Mouse (Mus musculus) kidney, postnatal 14 days (tissue): ENCODE data around the gene Hck.

Source experiments
- DNase-seq: peaks from one replicate; pipeline ENCODE4 v3.0.0; 2022; ENCODE audit warnings: mixed read lengths

Hck gene

GRCm38 (mm10) chr2:153151926-153152665 lies 43.8 kb downstream of the Hck start:
- DNase-seq: no peak

DNA sequence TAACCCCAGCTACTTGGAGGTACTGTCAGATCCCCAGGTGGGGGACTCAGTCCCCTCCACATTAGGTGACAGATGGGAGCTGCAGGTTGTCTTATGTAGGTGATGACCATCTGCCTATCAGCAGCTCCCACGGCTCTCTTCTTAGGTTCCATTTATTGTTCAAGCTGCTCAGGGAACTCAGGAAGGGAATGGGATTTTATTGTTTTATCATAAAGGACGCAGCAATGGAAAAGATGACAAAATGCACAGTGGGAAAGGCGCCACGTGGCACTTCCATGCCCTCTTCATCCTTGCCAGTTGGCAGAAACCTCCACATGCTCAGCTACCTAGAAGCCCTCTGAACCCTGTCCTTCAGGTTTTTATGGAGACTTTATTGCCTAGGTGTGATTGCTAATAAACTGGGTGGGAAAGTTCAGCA lies 44.8 kb downstream of the Hck start:
- DNase-seq: no peak

- no peak for DNase-seq
Observed at GRCm38 (mm10) chr2:153157270-153157669, 49.0 kb downstream of the Hck start.

GRCm38 (mm10) chr2:153160133-153160532 lies 51.9 kb downstream of the Hck start:
- DNase-seq: no peak

DNA sequence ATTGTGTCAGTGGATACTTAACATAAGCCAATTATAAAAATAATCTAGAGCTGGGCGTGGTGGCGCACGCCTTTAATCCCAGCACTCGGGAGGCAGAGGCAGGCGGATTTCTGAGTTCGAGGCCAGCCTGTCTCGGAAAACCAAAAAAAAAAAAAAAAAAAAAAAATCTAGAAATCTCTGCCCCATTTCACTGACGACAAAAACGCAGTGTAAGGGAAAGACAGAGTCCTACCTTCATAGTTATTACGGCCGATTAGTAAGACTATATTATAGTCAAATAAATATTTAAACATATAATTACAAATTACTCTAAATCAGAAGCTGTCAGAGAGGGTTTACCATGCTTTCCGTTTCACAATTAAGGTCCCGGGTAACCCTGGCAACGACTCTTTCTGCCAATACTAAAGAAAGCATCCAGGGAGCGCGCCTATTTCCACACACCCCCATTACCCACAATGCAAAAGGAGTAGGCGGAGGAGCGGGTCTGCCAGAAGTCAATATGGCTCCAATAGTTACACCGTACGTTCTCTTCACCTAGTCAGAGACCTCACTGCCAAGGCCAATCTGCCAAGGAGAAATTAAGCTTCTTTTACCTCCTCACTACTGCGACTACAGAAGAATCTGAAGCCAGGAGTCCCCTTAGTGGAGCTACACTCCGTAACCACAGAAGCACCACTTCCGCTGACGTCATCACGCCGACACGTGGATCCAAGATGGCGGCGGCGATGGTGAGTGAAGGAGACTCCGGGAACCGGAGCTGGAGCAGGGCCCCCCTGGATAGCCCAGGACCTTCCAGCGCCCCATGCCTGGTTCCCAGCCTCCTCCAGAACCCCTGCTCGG lies 52.8 kb downstream of the Hck start, which contains the start of gene Tm9sf4:
Gene Tm9sf4 (plus strand): TSS at position 460 of the 840 bp plus-strand sequence.
- peak; percentile 92 for DNase-seq

- no peak for DNase-seq
Observed at GRCm38 (mm10) chr2:153161684-153162080, 53.4 kb downstream of the Hck start.

DNA sequence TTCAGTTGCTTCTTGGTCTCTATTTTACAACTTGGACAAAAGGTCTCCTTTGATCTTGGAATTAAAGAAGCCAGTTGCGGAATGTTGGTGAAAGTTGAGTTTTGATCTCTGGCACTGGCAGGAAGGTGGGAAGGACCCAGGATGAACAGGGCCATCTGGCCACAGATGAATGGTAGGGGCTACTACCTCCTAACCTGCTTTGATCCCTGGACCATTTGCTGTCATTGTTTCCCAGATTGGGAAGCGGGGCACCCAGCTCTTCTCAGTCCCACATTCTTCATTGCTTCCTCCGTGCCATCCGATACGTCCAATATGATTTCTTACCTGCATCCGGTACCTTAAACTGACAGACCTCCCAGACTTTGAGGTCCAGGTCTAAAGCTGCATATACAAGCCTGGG lies 58.9 kb downstream of the Hck start:
- DNase-seq: no peak

GRCm38 (mm10) chr2:153168134-153168820 lies 60.0 kb downstream of the Hck start:
- no peak for DNase-seq

DNA sequence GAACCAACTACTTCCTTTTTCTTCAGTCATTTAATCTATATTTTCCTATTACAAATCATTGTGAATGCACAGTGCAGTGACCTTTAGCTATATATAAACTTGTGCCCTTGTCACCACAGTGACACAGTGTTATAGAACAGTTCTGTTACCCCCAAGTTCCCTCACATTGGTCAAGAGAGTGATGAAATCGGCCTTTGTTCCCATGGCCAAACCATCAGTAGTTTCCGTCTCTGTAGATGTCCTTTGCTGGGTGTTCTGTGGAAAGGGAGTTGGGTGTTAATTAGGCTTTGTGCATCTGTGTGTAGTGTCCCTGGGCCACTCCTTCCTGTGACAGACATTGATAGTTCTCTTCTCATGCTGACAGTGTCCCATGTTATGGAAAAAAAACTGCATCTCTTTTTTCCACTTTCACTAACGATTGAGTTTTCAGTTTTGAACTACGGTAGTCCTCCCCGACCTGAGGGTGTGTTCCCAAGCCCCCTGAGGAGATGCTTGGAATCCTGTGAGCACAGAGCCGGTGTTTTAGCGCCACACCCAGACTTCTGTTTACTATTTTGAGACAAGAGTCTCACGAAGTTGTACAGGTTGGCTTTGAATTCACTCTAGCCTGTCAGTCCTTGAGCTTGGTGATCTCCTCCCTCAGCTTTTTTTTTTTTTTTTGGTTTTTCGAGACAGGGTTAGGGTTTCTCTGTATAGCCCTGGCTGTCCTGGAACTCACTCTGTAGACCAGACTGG lies 62.4 kb downstream of the Hck start:
- DNase-seq: no peak

DNA sequence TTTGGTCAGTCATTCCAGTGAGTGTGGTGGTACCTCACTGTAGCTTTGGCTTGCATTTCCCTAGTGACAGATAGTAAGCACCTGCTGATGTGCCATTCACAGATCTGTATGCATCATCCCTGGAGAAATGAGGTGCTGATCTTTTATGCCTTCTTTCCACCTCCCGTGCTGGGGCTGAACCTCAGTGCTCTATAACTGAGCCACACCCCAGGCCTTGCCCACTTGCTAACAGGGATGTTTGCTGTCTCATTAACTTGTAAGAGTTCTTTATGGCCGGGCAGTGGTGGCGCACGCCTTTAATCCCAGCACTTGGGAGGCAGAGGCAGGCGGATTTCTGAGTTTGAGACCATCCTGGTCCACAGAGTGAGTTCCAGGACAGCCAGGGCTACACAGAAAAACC lies 63.7 kb downstream of the Hck start:
- DNase-seq: no peak

DNA sequence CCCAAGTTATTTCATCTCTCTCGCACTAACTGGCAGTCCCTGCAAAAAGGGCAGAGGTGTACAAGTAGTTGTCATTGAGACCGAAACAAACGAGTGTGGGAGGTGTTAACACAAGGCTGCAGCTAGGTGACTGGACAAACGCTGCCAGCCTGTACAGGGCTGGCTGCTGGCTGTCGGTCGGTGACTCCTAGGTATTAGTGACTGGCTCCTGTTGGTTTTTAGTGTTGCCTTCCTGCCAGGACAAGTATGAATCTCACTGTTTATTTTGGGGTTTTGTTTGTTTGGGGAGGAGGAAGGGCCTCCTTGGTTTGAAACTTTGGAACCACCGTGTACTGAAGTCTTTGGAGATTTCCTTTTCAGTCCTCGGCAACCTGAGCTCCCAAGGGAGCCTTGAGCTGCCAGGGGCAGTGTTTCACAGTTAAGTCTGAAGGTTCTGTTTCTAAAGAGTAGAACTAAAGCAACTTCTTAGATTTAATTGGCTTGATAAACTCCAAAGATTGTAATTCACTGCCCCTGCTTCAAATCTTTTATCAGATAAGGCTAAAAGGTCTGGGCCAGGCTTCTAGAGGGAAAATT lies 67.8 kb downstream of the Hck start:
- DNase-seq: no peak

- no peak for DNase-seq
Observed at GRCm38 (mm10) chr2:153177188-153177587, 68.9 kb downstream of the Hck start.

GRCm38 (mm10) chr2:153179126-153179860 lies 71.0 kb downstream of the Hck start:
- peak; percentile 51 for DNase-seq

DNA sequence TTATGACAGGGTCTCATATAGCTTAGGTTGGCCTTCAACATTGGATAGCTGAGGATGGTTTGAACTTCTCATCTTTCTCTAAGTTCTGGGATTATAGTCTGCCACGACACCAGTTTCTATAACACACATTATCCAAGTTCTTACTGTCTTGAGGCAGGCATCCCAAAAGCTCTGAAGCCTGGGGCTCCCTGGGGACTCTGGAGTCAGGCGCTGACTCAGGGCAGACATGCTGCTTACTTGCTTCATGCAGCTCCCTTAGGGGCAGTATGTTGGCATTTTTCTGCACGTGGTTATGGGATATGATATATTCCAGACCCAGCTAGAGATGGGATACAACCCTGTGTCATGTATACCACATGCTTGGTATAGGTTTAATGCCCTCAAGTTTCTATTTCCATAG lies 71.7 kb downstream of the Hck start:
- no peak for DNase-seq

GRCm38 (mm10) chr2:153186176-153186591 lies 77.9 kb downstream of the Hck start:
- no peak for DNase-seq

DNA sequence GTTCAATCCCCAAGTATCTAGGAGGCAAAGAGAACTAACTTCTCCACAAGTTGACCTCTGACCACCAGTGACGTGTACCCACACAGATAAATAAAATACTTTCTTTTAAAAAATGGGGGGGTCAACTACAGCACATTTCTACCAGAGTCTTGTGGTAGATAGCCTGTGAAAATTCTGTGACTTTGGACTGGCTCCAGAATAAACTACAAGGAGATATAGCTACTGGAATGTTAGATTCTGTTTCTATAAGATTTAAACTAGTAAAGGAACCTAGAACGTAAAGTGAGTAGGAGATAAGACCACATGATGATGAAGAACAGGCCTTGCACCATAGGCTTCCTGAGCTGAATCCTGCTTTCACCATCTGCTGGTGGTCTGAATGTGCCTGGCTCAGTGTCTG lies 79.6 kb downstream of the Hck start:
- DNase-seq: no peak

DNA sequence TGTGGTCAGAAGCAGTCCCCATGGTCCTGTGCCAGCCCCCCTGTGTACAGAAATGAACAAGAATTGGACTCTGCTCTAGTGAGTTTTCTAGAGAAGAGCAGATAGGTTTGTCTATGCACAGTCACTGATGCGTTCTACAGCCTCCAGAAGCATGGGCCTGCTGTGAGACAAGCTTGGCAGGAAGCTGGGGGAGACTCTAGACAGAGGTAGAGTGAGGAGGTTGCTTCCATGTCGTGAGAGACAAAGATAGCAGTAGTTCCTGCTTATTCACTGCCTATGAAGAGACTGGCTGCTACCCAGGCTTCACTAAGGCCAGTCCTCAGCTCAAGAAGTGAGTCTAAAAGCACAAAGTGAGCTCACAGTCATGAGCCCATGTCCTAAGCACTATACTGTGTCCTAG lies 83.0 kb downstream of the Hck start:
- no peak for DNase-seq

DNA sequence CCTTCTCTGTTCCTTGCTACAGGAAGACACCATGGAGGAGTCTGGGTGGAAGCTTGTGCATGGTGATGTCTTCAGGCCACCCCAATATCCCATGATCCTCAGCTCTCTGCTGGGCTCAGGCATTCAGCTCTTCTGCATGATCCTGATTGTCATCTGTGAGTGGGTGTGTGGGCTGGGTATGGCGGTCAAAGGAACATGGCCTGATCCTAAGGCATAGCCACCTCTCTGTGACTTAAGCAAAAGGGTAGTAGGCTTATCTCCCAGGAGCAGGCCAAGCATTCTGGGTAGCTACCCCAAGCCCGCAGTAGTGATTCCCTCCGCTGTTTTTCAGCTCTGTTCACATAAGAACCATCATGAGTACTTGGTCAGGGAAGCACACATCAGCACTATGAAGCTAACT lies 86.0 kb downstream of the Hck start:
- no peak for DNase-seq

DNA sequence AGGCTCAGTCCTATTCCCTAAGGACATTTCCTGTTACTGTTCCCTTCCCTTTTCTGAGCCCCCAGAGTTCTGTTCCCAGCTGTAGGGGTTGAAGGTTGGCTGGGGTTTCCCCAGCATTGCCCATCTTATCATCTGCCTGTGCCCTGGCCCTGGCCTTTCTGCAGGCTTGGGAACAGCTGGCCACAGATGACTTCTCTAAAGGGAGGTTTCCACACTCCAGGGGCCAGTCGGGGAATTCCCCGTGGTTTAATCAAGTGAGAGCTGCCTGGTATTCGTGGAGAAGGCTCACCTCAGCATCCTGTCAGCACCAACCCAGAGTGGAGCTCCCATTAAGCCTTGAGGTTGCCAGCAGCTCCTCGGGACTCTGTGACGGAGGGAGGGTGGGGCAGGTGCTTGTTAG lies 90.2 kb downstream of the Hck start:
- DNase-seq: no peak

DNA sequence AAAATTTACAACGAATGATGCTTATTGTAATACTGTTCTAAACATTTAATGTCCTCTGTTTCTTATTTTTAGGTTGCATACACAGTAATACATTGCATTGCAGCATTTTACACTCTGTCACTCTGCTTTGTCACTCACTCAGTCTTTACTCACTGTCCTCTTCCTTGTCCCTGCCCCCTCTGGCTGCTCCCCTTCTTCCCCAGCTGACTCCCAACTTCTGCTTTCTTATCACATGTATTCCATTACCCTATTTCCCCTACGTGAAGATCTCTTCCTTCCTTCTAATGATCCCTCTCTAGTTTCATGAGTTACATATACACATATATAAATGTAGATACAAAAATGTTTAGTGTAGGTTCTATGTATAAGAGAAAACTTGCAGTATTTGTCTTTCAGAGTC lies 90.8 kb downstream of the Hck start:
- DNase-seq: no peak
